Mouse (Mus musculus): ENCODE measurements around the gene Klhdc10. TPM values are rescaled to one million over a fixed set of nuclear protein-coding genes. Genes with fewer than 3 reads are reported as not detected.

Gene Klhdc10
- polyA plus RNA-seq, 1 experiment from 2014 or later = 56.2 TPM

DNA sequence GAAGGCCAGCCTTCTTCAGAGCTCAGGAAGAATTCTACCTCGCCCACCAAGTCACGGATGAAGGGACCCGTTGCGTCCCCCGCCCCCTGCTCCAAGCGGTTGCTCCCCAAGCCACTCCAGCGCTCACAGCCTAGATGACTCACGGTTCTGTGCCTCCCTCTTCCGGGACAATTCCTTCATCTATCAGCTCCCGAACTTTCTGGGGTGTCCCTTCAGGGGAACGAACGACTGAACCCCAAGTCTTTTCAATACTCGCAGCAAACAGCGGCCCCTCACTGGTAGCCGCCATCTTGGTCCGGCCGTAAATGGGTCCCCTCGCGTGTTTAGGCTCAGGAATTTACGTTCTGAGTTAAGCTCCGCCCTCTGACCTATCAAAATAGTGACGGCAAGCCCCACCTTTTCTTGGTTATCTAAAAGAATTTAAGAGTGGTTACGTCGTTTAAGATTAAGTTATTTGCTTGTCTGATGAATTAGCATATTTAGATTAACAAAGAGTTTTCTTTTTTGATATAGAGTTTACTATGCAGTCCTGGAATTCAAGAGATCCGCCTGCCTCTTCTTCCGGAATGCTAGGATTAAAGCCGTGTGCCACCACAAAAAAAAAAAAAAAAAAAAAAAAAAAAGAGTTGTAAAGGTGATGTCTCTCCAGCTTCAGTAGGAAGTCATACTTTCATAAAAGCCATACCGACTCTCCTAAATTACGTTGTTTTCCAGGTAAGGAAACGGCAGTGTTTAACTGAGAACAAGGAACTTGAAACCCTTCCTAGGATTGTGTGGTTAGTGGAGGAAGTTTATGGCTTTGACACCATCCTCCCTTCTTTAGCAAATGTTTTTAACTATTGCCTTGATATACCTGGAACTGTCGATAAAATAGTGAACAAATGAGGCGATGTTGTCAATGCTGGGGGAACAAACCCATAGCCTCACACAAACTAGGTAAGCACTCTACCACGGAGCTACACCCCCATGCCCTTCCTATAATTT, 10.7 kb upstream of the Klhdc10 start, which contains the start of gene Zc3hc1:
Gene Zc3hc1 (minus strand): TSS at position 315 of the 984 bp plus-strand sequence.
- peak; percentile 78; the same call in 1 of the 2 replicates for ATAC-seq (ENCODE audit: low FRiP score, low TSS enrichment)

GRCm38 (mm10) chr6:30391996-30392395, 9.7 kb upstream of the Klhdc10 start:
- no peak for ATAC-seq (ENCODE audit: low FRiP score, low TSS enrichment)
- Histone ChIP-seq H3K4me2 (ENCODE audit: low read length) (no peak overlapping the region), H3K4me1 (ENCODE audit: control insufficient read depth, insufficient read depth, low read length) (no peaks in the 10 kb centered on the region), H3K36me3 (ENCODE audit: control insufficient read depth, insufficient read depth, low read length) (peaks cover 3% of the 10 kb centered on the region; the same call in 1 of the 2 replicates), H3K9me3 (ENCODE audit: control insufficient read depth, low read length) (no peaks in the 10 kb centered on the region), H3K27me3 (ENCODE audit: control insufficient read depth, insufficient read depth, low read length) (no peaks in the 10 kb centered on the region), H3K9ac (replicated peaks; ENCODE audit: low read length) (no peak overlapping the region), H3K27ac (replicated peaks; ENCODE audit: low read depth, low read length) (no peak overlapping the region), H3K4me3 (replicated peaks; ENCODE audit: low read depth, low read length) (no peak overlapping the region)
- WGBS = 92% methylated on average over 7 of the region's 7 CpGs
- DNase-seq = no peak

More for the DNA sequence above, 10.7 kb upstream of the Klhdc10 start, which contains the start of gene Zc3hc1:
- peak; percentile 91 for DNase-seq
- H3K27ac ChIP-seq (replicated peaks; ENCODE audit: low read depth, low read length) = peak within 1 kb of the TSS; percentile 67
- peak within 1 kb of the TSS; percentile 82 for H3K4me3 ChIP-seq (replicated peaks; ENCODE audit: low read depth, low read length)
- H3K27me3 ChIP-seq (ENCODE audit: control insufficient read depth, insufficient read depth, low read length) = no peaks in the 10 kb centered on the region
- 18% methylated on average over 33 of the region's 33 CpGs for WGBS
- peak within 1 kb of the TSS; percentile 74 for H3K9ac ChIP-seq (replicated peaks; ENCODE audit: low read length)
- no peaks in the 10 kb centered on the region for H3K9me3 ChIP-seq (ENCODE audit: control insufficient read depth, low read length)
- H3K4me2 ChIP-seq (ENCODE audit: low read length) = peak within 1 kb of the TSS; percentile 52
- peaks cover 12% of the 10 kb centered on the region for H3K36me3 ChIP-seq (ENCODE audit: control insufficient read depth, insufficient read depth, low read length)
- no peaks in the 10 kb centered on the region for H3K4me1 ChIP-seq (ENCODE audit: control insufficient read depth, insufficient read depth, low read length)

- H3K36me3 ChIP-seq (ENCODE audit: control insufficient read depth, insufficient read depth, low read length) = no peaks in the 10 kb centered on the region
- no peak overlapping the region; the same call in 1 of the 2 replicates for H3K4me3 ChIP-seq (replicated peaks; ENCODE audit: low read depth, low read length)
- ATAC-seq (ENCODE audit: low FRiP score, low TSS enrichment) (no peak), DNase-seq (no peak)
- no peaks in the 10 kb centered on the region for H3K27me3 ChIP-seq (ENCODE audit: control insufficient read depth, insufficient read depth, low read length)
- H3K9ac ChIP-seq (replicated peaks; ENCODE audit: low read length) = peak overlapping the region; percentile 64; the same call in 1 of the 2 replicates
- H3K4me1 ChIP-seq (ENCODE audit: control insufficient read depth, insufficient read depth, low read length) = peaks cover 9% of the 10 kb centered on the region
- 79% methylated on average over 5 of the region's 5 CpGs for WGBS
- H3K27ac ChIP-seq (replicated peaks; ENCODE audit: low read depth, low read length) = peak overlapping the region; percentile 98
- peak overlapping the region; percentile 58 for H3K4me2 ChIP-seq (ENCODE audit: low read length)
- H3K9me3 ChIP-seq (ENCODE audit: control insufficient read depth, low read length) = no peaks in the 10 kb centered on the region
Measured at GRCm38 (mm10) chr6:30400146-30400545, 1.5 kb upstream of the Klhdc10 start.

- no peak for ATAC-seq (ENCODE audit: low FRiP score, low TSS enrichment)
- H3K36me3 ChIP-seq (ENCODE audit: control insufficient read depth, insufficient read depth, low read length) = no peaks in the 10 kb centered on the region
- no peaks in the 10 kb centered on the region for H3K27me3 ChIP-seq (ENCODE audit: control insufficient read depth, insufficient read depth, low read length)
- peak overlapping the region; percentile 96 for H3K4me3 ChIP-seq (replicated peaks; ENCODE audit: low read depth, low read length)
- peak overlapping the region; percentile 64 for H3K9ac ChIP-seq (replicated peaks; ENCODE audit: low read length)
- peak overlapping the region; percentile 58 for H3K4me2 ChIP-seq (ENCODE audit: low read length)
- peak; percentile 69 for DNase-seq
- H3K9me3 ChIP-seq (ENCODE audit: control insufficient read depth, low read length) = no peaks in the 10 kb centered on the region
- peaks cover 9% of the 10 kb centered on the region for H3K4me1 ChIP-seq (ENCODE audit: control insufficient read depth, insufficient read depth, low read length)
- 6% methylated on average over 7 of the region's 7 CpGs for WGBS
- peak overlapping the region; percentile 98 for H3K27ac ChIP-seq (replicated peaks; ENCODE audit: low read depth, low read length)
Measured at GRCm38 (mm10) chr6:30400716-30401115, 952 bp upstream of the Klhdc10 start.

DNA sequence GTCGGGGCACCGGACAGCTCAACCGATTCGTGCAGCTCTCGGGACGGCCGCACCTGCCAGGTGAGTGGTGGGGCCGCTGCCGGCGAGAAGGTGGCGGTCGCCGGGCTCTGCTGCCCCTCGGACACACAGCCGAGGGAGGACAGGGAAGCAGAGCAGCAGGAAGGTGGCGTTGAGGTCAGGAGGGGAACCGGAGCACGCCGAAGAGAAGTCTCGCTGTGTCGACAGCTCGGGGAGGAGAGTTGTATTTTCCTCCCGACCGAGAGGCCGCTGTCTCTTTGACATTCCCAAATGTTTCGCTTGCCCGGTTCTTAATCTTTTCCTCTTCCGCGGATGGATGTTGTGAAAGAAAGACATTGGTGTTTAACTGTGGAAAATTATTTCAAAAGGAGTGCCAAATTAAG, 423 bp downstream of the Klhdc10 start:
- H3K9me3 ChIP-seq (ENCODE audit: control insufficient read depth, low read length) = no peaks in the 10 kb centered on the region
- no peaks in the 10 kb centered on the region for H3K36me3 ChIP-seq (ENCODE audit: control insufficient read depth, insufficient read depth, low read length)
- peak overlapping the region; percentile 98 for H3K27ac ChIP-seq (replicated peaks; ENCODE audit: low read depth, low read length)
- peaks cover 9% of the 10 kb centered on the region for H3K4me1 ChIP-seq (ENCODE audit: control insufficient read depth, insufficient read depth, low read length)
- peak overlapping the region; percentile 98 for H3K9ac ChIP-seq (replicated peaks; ENCODE audit: low read length)
- no peaks in the 10 kb centered on the region for H3K27me3 ChIP-seq (ENCODE audit: control insufficient read depth, insufficient read depth, low read length)
- no peak for ATAC-seq (ENCODE audit: low FRiP score, low TSS enrichment)
- under 1% methylated on average over 29 of the region's 29 CpGs for WGBS
- peak overlapping the region; percentile 55 for H3K4me2 ChIP-seq (ENCODE audit: low read length)
- peak overlapping the region; percentile 96 for H3K4me3 ChIP-seq (replicated peaks; ENCODE audit: low read depth, low read length)
- peak; percentile 55 for DNase-seq

GRCm38 (mm10) chr6:30403465-30403864, 1.8 kb downstream of the Klhdc10 start:
- peak overlapping the region; percentile 46 for H3K27ac ChIP-seq (replicated peaks; ENCODE audit: low read depth, low read length)
- WGBS = 19% methylated on average over 4 of the region's 4 CpGs
- ATAC-seq (ENCODE audit: low FRiP score, low TSS enrichment) = no peak; the same call in 1 of the 2 replicates

DNA sequence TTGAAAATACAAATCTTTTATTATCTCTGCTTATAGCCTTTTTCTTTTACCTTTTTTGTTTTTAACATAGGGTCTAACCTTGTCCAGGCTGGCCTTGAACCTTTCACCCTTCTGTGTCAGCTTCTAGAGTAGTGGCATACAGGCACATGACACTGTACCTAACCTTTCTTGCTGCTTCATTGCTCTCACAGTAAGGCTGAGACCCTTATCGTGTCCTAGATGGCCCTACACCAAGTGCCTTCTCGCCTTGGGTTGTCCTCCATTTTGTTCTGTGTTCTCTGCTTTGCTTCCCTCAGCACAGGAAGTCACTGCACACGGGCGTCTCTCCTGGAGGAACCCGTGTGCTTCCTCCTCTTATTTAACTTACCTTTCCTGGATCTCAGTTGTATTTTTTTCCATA, 3.0 kb downstream of the Klhdc10 start:
- Histone ChIP-seq H3K27ac (replicated peaks; ENCODE audit: low read depth, low read length) (peak overlapping the region; percentile 47), H3K4me3 (replicated peaks; ENCODE audit: low read depth, low read length) (no peak overlapping the region), H3K9ac (replicated peaks; ENCODE audit: low read length) (0 out of 2 replicates have a peak overlapping the region, but pooled peaks have one; percentile 10), H3K9me3 (ENCODE audit: control insufficient read depth, low read length) (no peaks in the 10 kb centered on the region), H3K36me3 (ENCODE audit: control insufficient read depth, insufficient read depth, low read length) (no peaks in the 10 kb centered on the region), H3K4me2 (ENCODE audit: low read length) (peak overlapping the region; percentile 54), H3K27me3 (ENCODE audit: control insufficient read depth, insufficient read depth, low read length) (no peaks in the 10 kb centered on the region), H3K4me1 (ENCODE audit: control insufficient read depth, insufficient read depth, low read length) (peaks cover 9% of the 10 kb centered on the region)
- ATAC-seq (ENCODE audit: low FRiP score, low TSS enrichment) (no peak), DNase-seq (no peak)
- WGBS = 88% methylated on average over 5 of the region's 5 CpGs

More at GRCm38 (mm10) chr6:30403465-30403864, 1.8 kb downstream of the Klhdc10 start:
- Histone ChIP-seq H3K36me3 (ENCODE audit: control insufficient read depth, insufficient read depth, low read length) (no peaks in the 10 kb centered on the region), H3K4me1 (ENCODE audit: control insufficient read depth, insufficient read depth, low read length) (peaks cover 9% of the 10 kb centered on the region), H3K4me3 (replicated peaks; ENCODE audit: low read depth, low read length) (peak overlapping the region; percentile 34), H3K9ac (replicated peaks; ENCODE audit: low read length) (peak overlapping the region; percentile 41; the same call in 1 of the 2 replicates), H3K9me3 (ENCODE audit: control insufficient read depth, low read length) (no peaks in the 10 kb centered on the region), H3K27me3 (ENCODE audit: control insufficient read depth, insufficient read depth, low read length) (no peaks in the 10 kb centered on the region), H3K4me2 (ENCODE audit: low read length) (peak overlapping the region; percentile 54)
- peak; percentile 92 for DNase-seq

DNA sequence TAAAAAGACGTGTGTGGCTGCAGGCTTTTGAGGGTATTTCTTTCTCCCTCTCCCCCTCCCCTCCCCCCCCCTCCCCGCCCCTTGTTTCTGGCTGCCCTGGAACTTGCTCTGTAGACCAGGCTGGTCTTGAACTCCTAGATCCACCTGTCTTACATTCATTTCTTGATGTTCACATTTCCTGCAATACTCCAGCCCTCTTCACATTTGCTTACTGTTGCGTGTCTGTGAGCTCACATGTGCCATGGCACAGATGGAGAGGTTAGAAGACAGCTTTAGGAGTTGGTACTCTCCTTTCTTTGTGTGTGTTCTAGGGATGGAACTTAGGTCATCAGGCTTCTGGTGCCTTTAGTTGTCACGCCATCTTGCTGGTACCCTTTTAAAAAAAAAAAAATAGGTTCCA, 6.6 kb downstream of the Klhdc10 start:
- Histone ChIP-seq H3K27ac (replicated peaks; ENCODE audit: low read depth, low read length) (no peak overlapping the region), H3K9me3 (ENCODE audit: control insufficient read depth, low read length) (no peaks in the 10 kb centered on the region), H3K9ac (replicated peaks; ENCODE audit: low read length) (no peak overlapping the region), H3K4me1 (ENCODE audit: control insufficient read depth, insufficient read depth, low read length) (peaks cover 9% of the 10 kb centered on the region), H3K4me2 (ENCODE audit: low read length) (no peak overlapping the region), H3K36me3 (ENCODE audit: control insufficient read depth, insufficient read depth, low read length) (no peaks in the 10 kb centered on the region), H3K4me3 (replicated peaks; ENCODE audit: low read depth, low read length) (no peak overlapping the region), H3K27me3 (ENCODE audit: control insufficient read depth, insufficient read depth, low read length) (no peaks in the 10 kb centered on the region)
- 92% methylated on average over 4 of the region's 4 CpGs for WGBS
- no peak for ATAC-seq (ENCODE audit: low FRiP score, low TSS enrichment)
- no peak for DNase-seq

Data from midbrain, embryonic 14.5 days (tissue).